Mouse (Mus musculus): ENCODE measurements around the gene Dnajc4. TPM values are rescaled to one million over a fixed set of nuclear protein-coding genes. Genes with fewer than 3 reads are reported as not detected.
A peak's percentile ranks its signal among the peaks of the same experiment; 100 is the strongest.

Dnajc4 gene
- total and polyA plus RNA-seq, 3 experiments, result 45.6 to 57.6 (median 57.4) TPM

DNA sequence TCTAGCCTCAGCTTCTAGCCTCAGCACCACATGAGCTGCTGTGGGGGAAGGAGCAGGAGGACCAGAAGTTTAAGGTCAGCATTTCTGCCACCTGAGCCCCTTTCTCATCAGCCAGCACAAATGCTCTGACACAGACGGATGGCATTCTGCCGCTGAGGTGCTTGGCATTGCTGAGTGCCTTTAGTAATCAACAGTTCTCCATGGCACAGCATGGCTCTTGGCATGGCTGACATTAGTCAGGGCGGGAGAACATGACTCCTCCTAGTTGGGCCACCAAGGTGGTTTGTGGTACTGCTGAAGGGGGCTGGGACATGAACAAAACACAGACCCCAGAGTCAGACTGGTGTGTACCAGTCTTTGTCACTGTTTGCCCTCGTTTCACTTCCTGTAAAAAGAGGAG is 44.2 kb downstream of the Dnajc4 start:
- Histone ChIP-seq H3K36me3 (ENCODE audit: control insufficient read depth, insufficient read depth, low read length) (no peaks in the 10 kb centered on the region), H3K9ac (ENCODE audit: low read depth, low read length) (no peak overlapping the region), H3K4me3 (no peak overlapping the region), H3K27ac (no peak overlapping the region), H3K4me1 (ENCODE audit: control insufficient read depth, insufficient read depth, low read length) (peaks cover 7% of the 10 kb centered on the region), H3K27me3 (ENCODE audit: control insufficient read depth, insufficient read depth, low read length) (no peaks in the 10 kb centered on the region), H3K79me2 (replicated peaks; ENCODE audit: control insufficient read depth, insufficient read depth, low read length) (no peaks in the 10 kb centered on the region)
- TF ChIP-seq EP300 (IDR thresholded peaks at IDR 0.05; ENCODE audit: insufficient read depth, low read depth, low read length) (no peak), POLR2A (IDR thresholded peaks at IDR 0.05; ENCODE audit: insufficient read depth, low read depth, low read length) (no peak), CTCF (IDR thresholded peaks at IDR 0.05) (no peak)
- WGBS, result 70% methylated on average over 4 of the region's 4 CpGs
- intact Hi-C loops (cut with DNase I), result no loop called here
- no peak for DNase-seq

GRCm38 (mm10) chr19:6947742-6948141 is 44.6 kb downstream of the Dnajc4 start:
- intact Hi-C loops (cut with DNase I), result no loop called here
- TF ChIP-seq EP300 (IDR thresholded peaks at IDR 0.05; ENCODE audit: insufficient read depth, low read depth, low read length) (no peak), CTCF (IDR thresholded peaks at IDR 0.05) (no peak), POLR2A (IDR thresholded peaks at IDR 0.05; ENCODE audit: insufficient read depth, low read depth, low read length) (no peak)

GRCm38 (mm10) chr19:6943709-6944108 is 48.7 kb downstream of the Dnajc4 start:
- Histone ChIP-seq H3K79me2 (replicated peaks; ENCODE audit: control insufficient read depth, insufficient read depth, low read length) (no peaks in the 10 kb centered on the region), H3K36me3 (ENCODE audit: control insufficient read depth, insufficient read depth, low read length) (no peaks in the 10 kb centered on the region), H3K9ac (ENCODE audit: low read depth, low read length) (no peak overlapping the region), H3K4me1 (ENCODE audit: control insufficient read depth, insufficient read depth, low read length) (peaks cover 3% of the 10 kb centered on the region), H3K27ac (no peak overlapping the region), H3K27me3 (ENCODE audit: control insufficient read depth, insufficient read depth, low read length) (no peaks in the 10 kb centered on the region), H3K4me3 (no peak overlapping the region)
- no peak for TF ChIP-seq CTCF (IDR thresholded peaks at IDR 0.05)
- no peak for TF ChIP-seq EP300 (IDR thresholded peaks at IDR 0.05; ENCODE audit: insufficient read depth, low read depth, low read length)
- no peak for TF ChIP-seq POLR2A (IDR thresholded peaks at IDR 0.05; ENCODE audit: insufficient read depth, low read depth, low read length)
- no peak for DNase-seq
- WGBS, result 93% methylated on average over 6 of the region's 6 CpGs
- intact Hi-C loops (cut with DNase I), result loop anchor here (5.0 kb wide), 1 partner anchor 34 kb away; the partner anchor contains the start of gene Plcb3

More at GRCm38 (mm10) chr19:6947742-6948141, 44.6 kb downstream of the Dnajc4 start:
- no peak overlapping the region for H3K4me3 ChIP-seq
- WGBS, result 64% methylated on average over 4 of the region's 4 CpGs
- H3K36me3 ChIP-seq (ENCODE audit: control insufficient read depth, insufficient read depth, low read length), result no peaks in the 10 kb centered on the region
- peaks cover 6% of the 10 kb centered on the region for H3K4me1 ChIP-seq (ENCODE audit: control insufficient read depth, insufficient read depth, low read length)
- DNase-seq, result no peak
- no peaks in the 10 kb centered on the region for H3K79me2 ChIP-seq (replicated peaks; ENCODE audit: control insufficient read depth, insufficient read depth, low read length)
- no peaks in the 10 kb centered on the region for H3K27me3 ChIP-seq (ENCODE audit: control insufficient read depth, insufficient read depth, low read length)
- H3K27ac ChIP-seq, result no peak overlapping the region
- no peak overlapping the region for H3K9ac ChIP-seq (ENCODE audit: low read depth, low read length)

DNA sequence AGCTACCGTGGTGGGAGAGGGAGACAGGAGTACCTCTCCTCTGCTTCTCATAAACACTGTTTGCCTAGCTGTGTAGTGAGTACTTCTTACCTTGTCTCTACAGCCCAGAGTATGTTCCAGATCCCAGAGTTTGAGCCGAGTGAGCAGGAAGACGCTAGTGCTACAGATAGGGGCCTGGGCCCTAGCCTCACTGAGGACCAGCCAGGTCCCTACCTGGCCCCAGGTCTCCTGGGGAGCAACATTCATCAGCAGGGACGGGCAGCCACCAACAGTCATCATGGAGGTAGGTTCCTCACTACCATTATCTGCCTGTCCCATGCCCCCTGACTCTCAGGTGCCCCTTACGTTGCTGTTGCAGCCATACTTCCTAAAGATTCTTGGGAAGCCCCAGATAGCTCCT is 49.6 kb downstream of the Dnajc4 start:
- 25% methylated on average over 5 of the region's 5 CpGs for WGBS
- peak overlapping the region; percentile 65 for H3K9ac ChIP-seq (ENCODE audit: low read depth, low read length)
- no peak for TF ChIP-seq CTCF (IDR thresholded peaks at IDR 0.05)
- no peak for TF ChIP-seq POLR2A (IDR thresholded peaks at IDR 0.05; ENCODE audit: insufficient read depth, low read depth, low read length)
- TF ChIP-seq EP300 (IDR thresholded peaks at IDR 0.05; ENCODE audit: insufficient read depth, low read depth, low read length), result no peak
- no peaks in the 10 kb centered on the region for H3K79me2 ChIP-seq (replicated peaks; ENCODE audit: control insufficient read depth, insufficient read depth, low read length)
- no peaks in the 10 kb centered on the region for H3K36me3 ChIP-seq (ENCODE audit: control insufficient read depth, insufficient read depth, low read length)
- peak overlapping the region; percentile 84 for H3K27ac ChIP-seq
- H3K27me3 ChIP-seq (ENCODE audit: control insufficient read depth, insufficient read depth, low read length), result no peaks in the 10 kb centered on the region
- H3K4me1 ChIP-seq (ENCODE audit: control insufficient read depth, insufficient read depth, low read length), result peaks cover 3% of the 10 kb centered on the region
- intact Hi-C loops (cut with DNase I), result loop anchor here (1.0 to 5.0 kb wide), 2 partner anchors 9 to 35 kb away; partner anchors contain the start of gene Plcb3
- DNase-seq, result no peak
- H3K4me3 ChIP-seq, result peak overlapping the region; percentile 80

DNA sequence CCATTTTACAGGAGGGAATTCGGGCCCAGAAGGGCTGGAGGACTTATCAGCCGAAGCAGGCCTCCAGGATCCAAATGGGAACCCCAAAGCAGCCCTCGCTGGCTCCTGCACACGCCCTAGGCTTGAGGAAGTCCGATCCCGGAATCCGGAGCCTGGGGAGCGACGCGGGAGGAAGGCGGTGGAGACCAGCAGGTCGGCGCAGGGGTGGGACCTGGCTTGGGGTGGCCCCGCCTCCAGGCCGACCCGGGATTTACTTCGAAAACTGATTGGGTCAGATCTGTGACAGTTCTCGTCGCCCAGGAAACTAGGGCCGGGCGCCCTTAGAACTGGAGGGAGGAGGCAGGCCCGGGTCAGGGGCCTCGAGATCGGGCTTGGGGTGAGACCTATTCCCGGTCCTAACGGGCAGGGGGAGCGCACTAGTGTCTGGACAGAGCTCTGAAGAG is 50.1 kb downstream of the Dnajc4 start, which contains the start of gene Gpr137:
Gpr137 (minus strand) TSS at position 232 of the 443 bp plus-strand sequence.
- intact Hi-C loops (cut with DNase I), result loop anchor here (1.0 to 5.0 kb wide), 2 partner anchors 9 to 35 kb away; partner anchors contain the start of gene Plcb3
- WGBS, result under 1% methylated on average over 27 of the region's 27 CpGs
- H3K4me3 ChIP-seq, result peak within 1 kb of the TSS; percentile 80

More for the DNA sequence above, 50.1 kb downstream of the Dnajc4 start, which contains the start of gene Gpr137:
- no peaks in the 10 kb centered on the region for H3K27me3 ChIP-seq (ENCODE audit: control insufficient read depth, insufficient read depth, low read length)
- peak within 1 kb of the TSS; percentile 91 for H3K9ac ChIP-seq (ENCODE audit: low read depth, low read length)
- H3K79me2 ChIP-seq (replicated peaks; ENCODE audit: control insufficient read depth, insufficient read depth, low read length), result no peaks in the 10 kb centered on the region
- H3K27ac ChIP-seq, result peak within 1 kb of the TSS; percentile 84
- DNase-seq, result peak; percentile 95 to 98
- TF ChIP-seq POLR2A (IDR thresholded peaks at IDR 0.05; ENCODE audit: insufficient read depth, low read depth, low read length) (peak; percentile 88), CTCF (IDR thresholded peaks at IDR 0.05) (no peak)
- H3K36me3 ChIP-seq (ENCODE audit: control insufficient read depth, insufficient read depth, low read length), result no peaks in the 10 kb centered on the region
- peaks cover 3% of the 10 kb centered on the region for H3K4me1 ChIP-seq (ENCODE audit: control insufficient read depth, insufficient read depth, low read length)
